Mouse (Mus musculus): ENCODE data around the gene Plxnd1.
A peak's percentile ranks its signal among the peaks of the same experiment; 100 is the strongest.

Plxnd1 gene

GRCm38 (mm10) chr6:115915601-115916445, 79.0 kb downstream of the Plxnd1 start:
- DNase-seq, result no peak

GRCm38 (mm10) chr6:115914511-115915202, 80.1 kb downstream of the Plxnd1 start:
- no peak for DNase-seq

GRCm38 (mm10) chr6:115913482-115913881, 81.3 kb downstream of the Plxnd1 start:
- DNase-seq, result no peak

- no peak for DNase-seq
These were observed 83.0 kb downstream of the Plxnd1 start for GRCm38 (mm10) chr6:115911763-115912162.

GRCm38 (mm10) chr6:115909940-115910339, 84.9 kb downstream of the Plxnd1 start:
- DNase-seq, result peak; percentile 81 to 90

GRCm38 (mm10) chr6:115909052-115909451, 85.8 kb downstream of the Plxnd1 start:
- DNase-seq, result no peak

GRCm38 (mm10) chr6:115908421-115908982, 86.3 kb downstream of the Plxnd1 start:
- DNase-seq, result no peak

GRCm38 (mm10) chr6:115906871-115907270, 87.9 kb downstream of the Plxnd1 start:
- no peak for DNase-seq

GRCm38 (mm10) chr6:115906455-115906854, 88.3 kb downstream of the Plxnd1 start:
- DNase-seq, result no peak

GRCm38 (mm10) chr6:115905568-115905967, 89.2 kb downstream of the Plxnd1 start:
- DNase-seq, result no peak
